Mouse (Mus musculus) ES-Bruce4 (cell line): Measurements from ENCODE around the gene Hcls1.

Experiments used
- CTCF ChIP-seq: IDR thresholded peaks from one replicate; pipeline ENCODE4 v1.8.1; 2011; ENCODE audit warnings: low read depth, low read length
- POLR2A ChIP-seq: IDR thresholded peaks from one replicate; pipeline ENCODE4 v1.8.1; 2011; ENCODE audit warnings: low read length; ENCODE audit not compliant: insufficient read depth

DNA sequence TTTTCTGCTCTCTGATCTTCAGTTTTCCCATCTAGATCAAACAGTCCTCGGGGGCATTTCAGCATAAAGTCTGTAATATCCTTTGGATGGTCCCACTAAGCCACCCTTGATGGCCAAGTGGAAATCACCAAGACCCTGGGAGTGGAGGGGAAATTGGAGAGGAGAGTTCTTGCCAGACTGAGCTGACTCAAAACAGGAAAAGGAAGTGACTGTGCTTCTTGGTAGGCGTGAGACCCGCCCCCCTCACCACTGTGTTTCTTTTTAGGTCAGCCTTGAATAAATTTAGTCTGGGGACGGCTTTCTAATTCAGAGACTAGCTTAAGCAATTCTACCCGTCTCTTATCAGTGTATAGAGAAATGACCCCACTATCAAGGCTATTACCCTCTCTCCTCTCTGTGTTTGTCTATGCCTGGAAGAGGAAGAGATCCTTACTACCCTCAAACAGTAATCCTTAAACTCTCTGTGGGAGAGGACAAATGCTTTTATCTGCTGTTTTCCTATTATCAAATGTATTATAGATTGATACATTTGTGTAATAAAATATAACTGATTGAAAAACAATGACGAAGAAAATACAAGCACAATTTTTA is 6.4 kb downstream of the Hcls1 start:
- no peak for TF ChIP-seq CTCF
- TF ChIP-seq POLR2A = no peak
